Mouse (Mus musculus): ENCODE measurements around the gene Oaz1.

DNA sequence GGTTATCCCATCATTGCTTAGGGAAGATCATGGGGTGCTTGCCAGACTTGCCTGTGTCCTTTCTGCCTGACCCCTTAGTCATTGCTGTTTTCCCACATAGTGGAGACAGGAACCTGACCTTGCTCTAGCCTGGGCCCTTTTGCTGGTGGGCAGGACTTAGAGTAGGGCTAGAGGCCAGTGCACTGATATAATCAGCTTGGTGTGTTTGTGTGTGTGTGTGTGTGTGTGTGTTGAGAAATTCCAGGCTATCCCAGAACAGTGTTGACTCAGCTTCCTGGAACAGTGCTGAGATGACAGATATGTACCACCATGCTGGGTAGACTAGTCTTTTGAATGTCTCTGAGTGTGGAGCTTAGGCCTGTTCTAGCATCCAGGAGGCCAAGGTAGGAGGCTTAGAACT lies 46.9 kb upstream of the Oaz1 start:
- TF ChIP-seq CTCF (IDR thresholded peaks at IDR 0.05; ENCODE audit: borderline replicate concordance, insufficient read depth, low read length), result no peak
- no peak for TF ChIP-seq POLR2A (IDR thresholded peaks at IDR 0.05; ENCODE audit: low read depth, low read length)

Data from embryonic fibroblast, embryonic 13.5 days (primary cell).